Mouse (Mus musculus) intestine, postnatal 0 days (tissue): ENCODE results near the gene Zfp609. TPM values are rescaled to one million over a fixed set of nuclear protein-coding genes. Genes with fewer than 3 reads are reported as not detected.

Experiments used
- ATAC-seq: fragments of 200-750 bp; cut with Nextera tagmentation; 2 replicates; pipeline ENCODE4 v1.8.0; 2017; ENCODE audit warnings: mild to moderate bottlenecking, moderate TSS enrichment, moderate library complexity
- H3K27ac ChIP-seq: fragments of 300-500 bp; sonication (generic); 2 replicates; pipeline ENCODE4 v1.5.1; 2014; ENCODE audit warnings: mild to moderate bottlenecking, low read depth, low read length, moderate library complexity
- H3K27me3 ChIP-seq: fragments of 300-500 bp; sonication (generic); replicated peaks from 2 replicates; pipeline ENCODE4 v1.6.1; 2014; ENCODE audit warnings: low read length, mixed read lengths; ENCODE audit not compliant: control insufficient read depth, insufficient read depth
- H3K36me3 ChIP-seq: fragments of 300-500 bp; sonication (generic); 2 replicates; pipeline ENCODE4 v1.6.1; 2014; ENCODE audit warnings: mild to moderate bottlenecking, moderate library complexity; ENCODE audit not compliant: control insufficient read depth, insufficient read depth
- H3K4me1 ChIP-seq: fragments of 300-500 bp; sonication (generic); replicated peaks from 2 replicates; pipeline ENCODE4 v1.6.1; 2014; ENCODE audit warnings: antibody characterized with exemption, low read length, mixed read lengths; ENCODE audit not compliant: control insufficient read depth, insufficient read depth
- H3K4me2 ChIP-seq: fragments of 300-500 bp; sonication (generic); replicated peaks from 2 replicates; pipeline ENCODE4 v1.6.1; 2014; ENCODE audit warnings: low read depth, mild to moderate bottlenecking, moderate library complexity
- H3K4me3 ChIP-seq: fragments of 300-500 bp; sonication (generic); 2 replicates; pipeline ENCODE4 v1.5.1; 2014; ENCODE audit warnings: low read depth, low read length
- H3K9ac ChIP-seq: fragments of 300-500 bp; sonication (generic); 2 replicates; pipeline ENCODE4 v1.6.1; 2014; ENCODE audit warnings: mild to moderate bottlenecking, low read depth, low read length
- H3K9me3 ChIP-seq: fragments of 300-500 bp; sonication (generic); 2 replicates; pipeline ENCODE4 v1.6.1; 2016; ENCODE audit warnings: mixed run types; ENCODE audit not compliant: control insufficient read depth
- CTCF ChIP-seq: sonication (generic); IDR thresholded peaks from 2 replicates; pipeline ENCODE4 v1.5.1; 2016; ENCODE audit warnings: low read depth, mild to moderate bottlenecking, control low read depth, antibody characterized with exemption, moderate library complexity
- WGBS: fragments of 180-500 bp; shearing (Covaris S2); extraction: QIAGEN DNeasy Blood & Tissue Kit; methylation state at CpG from one replicate; pipeline ENCODE4 v1.1.7; 2014; 5-methylcytosine and 5-hydroxymethylcytosine counted together
- polyA plus RNA-seq: library from polyadenylated mRNA; unstranded; fragments of >200 nt; fragmentation: Nextera tagmentation; extraction: Ambion mirVana; gene quantifications from 2 replicates; pipeline ENCODE4 v1.2.1, GENCODE M21; 2015

Zfp609 gene
- polyA plus RNA-seq, 1 experiment from 2014 or later = 3.1 TPM

DNA sequence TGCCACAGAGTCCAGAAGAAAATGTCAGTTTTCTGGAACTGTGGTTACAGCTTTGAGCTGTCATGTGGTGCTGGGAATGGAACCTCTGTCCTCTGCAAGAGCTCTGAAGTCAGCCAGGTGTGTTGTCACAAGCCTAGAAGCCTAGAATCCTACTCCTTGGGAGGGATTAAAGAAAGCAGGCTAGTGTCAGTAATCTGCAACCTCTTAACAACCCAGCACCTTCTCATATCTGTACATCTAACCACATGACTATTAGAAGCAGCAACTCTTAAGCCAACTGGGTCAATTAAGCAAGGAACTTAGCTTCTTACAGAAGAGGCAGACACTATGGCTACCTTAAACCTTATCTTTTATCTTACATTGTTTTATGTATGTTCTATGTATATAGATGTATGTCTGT lies 9.6 kb upstream of the Zfp609 start:
- Histone ChIP-seq H3K27ac (no peak overlapping the region), H3K27me3 (no peaks in the 10 kb centered on the region), H3K9me3 (no peaks in the 10 kb centered on the region), H3K4me2 (no peak overlapping the region), H3K9ac (no peak overlapping the region), H3K4me1 (no peaks in the 10 kb centered on the region), H3K4me3 (no peak overlapping the region), H3K36me3 (peaks cover 8% of the 10 kb centered on the region)
- no peak for TF ChIP-seq CTCF
- ATAC-seq = no peak

DNA sequence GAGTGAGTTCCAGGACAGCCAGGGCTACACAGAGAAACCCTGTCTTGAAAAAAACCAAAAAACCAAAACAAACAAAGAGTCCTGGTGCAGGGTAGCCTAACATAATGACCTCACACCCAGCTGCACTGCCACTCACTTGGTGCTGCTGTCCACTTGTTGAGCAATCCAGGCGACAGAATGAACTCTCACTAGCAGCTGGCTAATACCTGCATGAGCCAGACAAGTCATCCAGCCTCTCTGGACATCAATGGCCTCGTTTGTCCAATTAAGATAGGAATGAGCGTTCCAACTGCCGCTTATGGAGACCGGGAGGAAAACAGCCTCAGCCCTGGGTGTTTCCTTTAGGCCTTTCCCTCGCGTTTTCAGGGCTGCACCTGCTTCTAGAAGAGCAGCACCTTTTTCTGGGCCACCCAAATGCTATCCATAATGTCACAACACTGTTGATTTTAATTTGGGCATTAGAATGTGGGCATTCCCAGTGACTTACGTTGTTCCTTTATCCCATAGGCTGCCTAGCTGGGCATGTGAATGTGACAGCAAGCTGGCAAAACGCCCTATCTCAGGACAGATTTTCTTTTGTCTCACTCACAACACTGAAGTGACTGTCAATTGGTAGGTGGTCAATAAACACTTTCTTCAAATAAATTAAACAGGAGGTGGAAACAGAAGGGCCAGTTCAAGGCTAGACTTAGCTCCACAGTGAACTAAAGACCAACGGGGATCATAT lies 7.4 kb upstream of the Zfp609 start:
- Histone ChIP-seq H3K4me2 (no peak overlapping the region), H3K9me3 (no peaks in the 10 kb centered on the region), H3K27ac (no peak overlapping the region), H3K4me3 (no peak overlapping the region), H3K4me1 (no peaks in the 10 kb centered on the region), H3K36me3 (peaks cover 8% of the 10 kb centered on the region), H3K9ac (no peak overlapping the region), H3K27me3 (no peaks in the 10 kb centered on the region)
- TF ChIP-seq CTCF = no peak
- ATAC-seq = no peak
- 77% methylated on average over 10 of the region's 10 CpGs for WGBS

DNA sequence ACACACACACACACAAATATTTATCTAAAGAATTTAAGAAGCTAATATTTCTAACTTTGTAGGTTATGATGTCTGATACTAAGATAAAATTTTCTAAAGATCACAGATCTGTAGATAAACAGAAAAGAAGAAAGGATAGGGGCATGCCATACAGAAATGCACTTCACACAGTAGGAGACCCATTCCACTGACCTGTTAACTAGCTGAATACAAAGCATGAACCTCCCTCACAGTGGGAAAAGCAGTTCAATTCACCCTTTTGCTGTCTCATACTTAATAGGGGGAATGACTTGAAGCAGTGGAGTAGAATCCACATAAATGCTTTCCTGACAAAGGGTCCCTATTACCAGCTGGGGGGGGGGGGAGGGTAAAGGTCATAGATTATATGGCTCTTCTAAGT lies 6.3 kb upstream of the Zfp609 start:
- Histone ChIP-seq H3K9ac (no peak overlapping the region), H3K27ac (no peak overlapping the region), H3K4me2 (no peak overlapping the region), H3K4me3 (no peak overlapping the region), H3K27me3 (no peaks in the 10 kb centered on the region), H3K9me3 (no peaks in the 10 kb centered on the region), H3K36me3 (peaks cover 8% of the 10 kb centered on the region), H3K4me1 (no peaks in the 10 kb centered on the region)
- no peak for TF ChIP-seq CTCF
- ATAC-seq = no peak

DNA sequence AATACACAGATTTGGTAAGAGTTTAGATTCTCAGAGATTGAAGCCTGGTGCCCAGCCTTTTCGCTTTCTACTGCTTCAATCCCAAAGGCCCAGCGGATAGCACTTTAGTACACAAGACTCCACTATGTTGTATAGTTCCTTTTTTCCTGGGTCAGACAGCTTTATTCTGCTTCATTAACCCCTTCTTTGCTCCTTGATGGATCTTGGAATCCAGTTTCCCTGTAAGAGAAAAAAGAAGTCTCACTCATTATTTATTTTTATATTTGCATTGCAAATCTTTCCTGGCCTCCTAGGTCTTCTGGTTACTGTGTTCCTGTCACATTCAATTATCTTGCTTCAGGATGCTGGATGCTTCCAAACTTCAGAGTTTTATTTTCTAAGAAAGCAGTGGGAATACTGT lies 5.9 kb upstream of the Zfp609 start:
- 89% methylated on average over 2 of the region's 2 CpGs for WGBS
- Histone ChIP-seq H3K4me2 (no peak overlapping the region), H3K27me3 (no peaks in the 10 kb centered on the region), H3K9me3 (no peaks in the 10 kb centered on the region), H3K36me3 (peaks cover 5% of the 10 kb centered on the region), H3K9ac (no peak overlapping the region), H3K4me3 (no peak overlapping the region), H3K27ac (no peak overlapping the region), H3K4me1 (no peaks in the 10 kb centered on the region; the same call in 1 of the 2 replicates)
- TF ChIP-seq CTCF = no peak
- ATAC-seq = no peak

GRCm38 (mm10) chr9:65832041-65832440 lies 4.7 kb upstream of the Zfp609 start:
- H3K4me3 ChIP-seq = no peak overlapping the region
- no peak overlapping the region for H3K9ac ChIP-seq
- WGBS = 29% methylated on average over 2 of the region's 2 CpGs
- TF ChIP-seq CTCF = no peak
- H3K9me3 ChIP-seq = no peaks in the 10 kb centered on the region
- no peaks in the 10 kb centered on the region for H3K36me3 ChIP-seq
- no peaks in the 10 kb centered on the region; the same call in 1 of the 2 replicates for H3K4me1 ChIP-seq
- ATAC-seq = no peak
- H3K27me3 ChIP-seq = no peaks in the 10 kb centered on the region
- H3K4me2 ChIP-seq = no peak overlapping the region
- no peak overlapping the region for H3K27ac ChIP-seq

DNA sequence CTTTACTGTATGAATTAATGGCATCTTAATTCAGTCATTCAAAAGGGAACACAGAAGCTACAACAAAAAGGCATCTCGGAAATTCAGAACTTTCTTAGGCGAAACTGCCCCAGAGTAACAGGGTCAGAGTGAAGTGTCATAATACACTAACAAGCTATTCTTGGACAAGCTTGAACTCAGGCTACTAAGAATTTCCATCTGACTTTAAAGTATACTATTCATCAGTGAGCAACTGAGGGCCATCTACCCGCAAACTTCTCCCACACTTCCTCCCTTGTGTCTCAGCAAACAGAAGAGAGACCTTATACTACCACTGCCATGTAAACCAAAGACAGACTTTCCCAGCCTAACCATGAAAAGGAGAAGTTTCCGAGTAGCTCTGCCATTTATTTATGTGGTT lies 3.8 kb upstream of the Zfp609 start:
- WGBS = 59% methylated on average over 4 of the region's 4 CpGs
- Histone ChIP-seq H3K9ac (no peak overlapping the region), H3K27ac (no peak overlapping the region), H3K4me1 (no peaks in the 10 kb centered on the region; the same call in 1 of the 2 replicates), H3K9me3 (no peaks in the 10 kb centered on the region), H3K36me3 (no peaks in the 10 kb centered on the region), H3K4me3 (no peak overlapping the region), H3K4me2 (no peak overlapping the region), H3K27me3 (no peaks in the 10 kb centered on the region)
- ATAC-seq = no peak
- no peak for TF ChIP-seq CTCF
